ENCODE assay signal across 14 mouse cellular contexts in genomic region chr16:26903968-26904367, GRCm38 (mm10).
A peak's percentile ranks its signal among the peaks of the same experiment; 100 is the strongest.
DNase-seq lines count a peak whose midpoint lies in the region; ATAC-seq and TF ChIP-seq lines count a peak whose summit lies in the region.
"Had no signal": no experiment of that assay in that cellular context is flagged by ENCODE, and none has a peak within 500 bp of the region (broad histone marks: within the 10 kb centered on the region; RNA-seq: fewer than 3 reads in every experiment).

No protein-coding gene starts in this region.

- no peaks in the 10 kb centered on the region for H3K36me3 ChIP-seq in forebrain, postnatal 0 days (ENCODE audit: insufficient read depth)
- no peaks in the 10 kb centered on the region for H3K36me3 ChIP-seq in forebrain, embryonic 10.5 days (replicated peaks)
- H3K36me3 ChIP-seq: embryonic facial prominence, embryonic 12.5 days; heart, embryonic 13.5 days; liver, embryonic 12.5 days had no signal

- no peaks in the 10 kb centered on the region for H3K9me3 ChIP-seq in forebrain, postnatal 0 days (ENCODE audit: low read length)
- H3K9me3 ChIP-seq in forebrain, embryonic 10.5 days, result no peaks in the 10 kb centered on the region
- H3K9me3 ChIP-seq: embryonic facial prominence, embryonic 12.5 days; heart, embryonic 13.5 days; liver, embryonic 12.5 days had no signal

- WGBS in forebrain, postnatal 0 days, result 81% methylated on average over 1 of the region's 1 CpGs
- WGBS in forebrain, embryonic 10.5 days, result 94% methylated on average over 1 of the region's 1 CpGs

- no peaks in the 10 kb centered on the region for H3K4me1 ChIP-seq in forebrain, postnatal 0 days (ENCODE audit: insufficient read depth)
- H3K4me1 ChIP-seq in forebrain, embryonic 10.5 days, result no peaks in the 10 kb centered on the region
- H3K4me1 ChIP-seq: embryonic facial prominence, embryonic 12.5 days; heart, embryonic 13.5 days; liver, embryonic 12.5 days had no signal

- H3K9ac ChIP-seq in forebrain, postnatal 0 days, result no peak overlapping the region
- H3K9ac ChIP-seq: embryonic facial prominence, embryonic 12.5 days; heart, embryonic 13.5 days; liver, embryonic 12.5 days had no signal

- no peak overlapping the region for H3K4me3 ChIP-seq in forebrain, postnatal 0 days (ENCODE audit: low read depth, low read length)
- no peak overlapping the region for H3K4me3 ChIP-seq in forebrain, embryonic 10.5 days
- H3K4me3 ChIP-seq: embryonic facial prominence, embryonic 12.5 days; heart, embryonic 13.5 days; liver, embryonic 12.5 days; myocyte had no signal

- no peak; the same call in 1 of the 2 replicates for ATAC-seq in forebrain, postnatal 0 days
- ATAC-seq: activated CD4-positive, CD25-positive, alpha-beta regulatory T cell, adult 4 months; liver, embryonic 12.5 days had no signal

- TF ChIP-seq CTCF in forebrain, postnatal 0 days (IDR thresholded peaks at IDR 0.05; ENCODE audit: low read depth), result peak; percentile 60

- DNase-seq in forebrain, postnatal 0 days, result peak; percentile 11
- no peak for DNase-seq in forebrain, embryonic 10.5 days (ENCODE audit: extremely low spot score, low spot score)
- DNase-seq in layer of hippocampus, adult 9-11 months, result peak; percentile 2
- no peak for DNase-seq in layer of hippocampus, postnatal 10 days (ENCODE audit: low spot score in 2 of 2)
- peak; percentile 3 for DNase-seq in ES-CJ7 (ENCODE audit: low read depth, low spot score)
- peak; percentile 22 for DNase-seq in embryo, embryonic 10.5 days (ENCODE audit: low spot score)
- no peak for DNase-seq in heart, adult 9 months (ENCODE audit: low spot score in 2 of 2)
- DNase-seq in urinary bladder, postnatal 14 days (ENCODE audit: low spot score), result no peak
- DNase-seq: thymus, postnatal 25 days had no signal

- H3K27ac ChIP-seq in forebrain, postnatal 0 days (ENCODE audit: low read depth, low read length), result no peak overlapping the region
- H3K27ac ChIP-seq in forebrain, embryonic 10.5 days, result no peak overlapping the region
- H3K27ac ChIP-seq: embryonic facial prominence, embryonic 12.5 days; heart, embryonic 13.5 days; liver, embryonic 12.5 days had no signal

- H3K4me2 ChIP-seq in forebrain, postnatal 0 days (ENCODE audit: low read depth), result no peak overlapping the region
- H3K4me2 ChIP-seq: embryonic facial prominence, embryonic 12.5 days; heart, embryonic 13.5 days; liver, embryonic 12.5 days had no signal

- no peaks in the 10 kb centered on the region for H3K27me3 ChIP-seq in forebrain, postnatal 0 days (ENCODE audit: insufficient read depth, low read length)
- no peaks in the 10 kb centered on the region for H3K27me3 ChIP-seq in forebrain, embryonic 10.5 days (ENCODE audit: poor library complexity, severe bottlenecking)
- H3K27me3 ChIP-seq: embryonic facial prominence, embryonic 12.5 days; heart, embryonic 13.5 days; liver, embryonic 12.5 days had no signal

Comparison
In these comparisons a context has a peak if more than half of its experiments do, and no peak if none do; other contexts are left out.
1. DNase-seq: peak in forebrain, postnatal 0 days (single experiment), layer of hippocampus, adult 9-11 months (single experiment), ES-CJ7 (single experiment) and embryo, embryonic 10.5 days (single experiment); none in forebrain, embryonic 10.5 days (single experiment), layer of hippocampus, postnatal 10 days (0 of 2), heart, adult 9 months (0 of 2) and urinary bladder, postnatal 14 days (single experiment).